Mouse (Mus musculus) liver, embryonic 11.5 days (tissue): ENCODE results near the gene Ptprm. TPM values are rescaled to one million over a fixed set of nuclear protein-coding genes. Genes with fewer than 3 reads are reported as not detected.

Source experiments
- ATAC-seq: fragments of 200-750 bp; cut with Nextera tagmentation; replicated peaks from 2 replicates; pipeline ENCODE4 v1.8.0; 2017; ENCODE audit warnings: moderate number of reproducible peaks, mild to moderate bottlenecking, moderate TSS enrichment, moderate library complexity; ENCODE audit not compliant: low FRiP score
- DNase-seq: peaks from one replicate; pipeline ENCODE4 v3.0.0-alpha.2; 2017; ENCODE audit warnings: low spot score
- H3K27ac ChIP-seq: fragments of 300-500 bp; sonication (generic); 2 replicates; pipeline ENCODE4 v1.5.1; 2014; ENCODE audit warnings: mild to moderate bottlenecking, low read depth, low read length, control low read depth
- H3K27me3 ChIP-seq: fragments of 300-500 bp; sonication (generic); replicated peaks from 2 replicates; pipeline ENCODE4 v1.6.1; 2014; ENCODE audit warnings: low read length, mixed read lengths; ENCODE audit not compliant: control insufficient read depth, insufficient read depth
- H3K36me3 ChIP-seq: fragments of 300-500 bp; sonication (generic); 2 replicates; pipeline ENCODE4 v1.6.1; 2014; ENCODE audit warnings: mild to moderate bottlenecking, low read length, moderate library complexity, mixed read lengths; ENCODE audit not compliant: control insufficient read depth, insufficient read depth
- H3K4me1 ChIP-seq: fragments of 300-500 bp; sonication (generic); replicated peaks from 2 replicates; pipeline ENCODE4 v1.6.1; 2014; ENCODE audit warnings: low read length, mixed read lengths; ENCODE audit not compliant: control insufficient read depth, insufficient read depth
- H3K4me2 ChIP-seq: fragments of 300-500 bp; sonication (generic); 2 replicates; pipeline ENCODE4 v1.6.1; 2014; ENCODE audit warnings: mild to moderate bottlenecking, control low read depth, moderate library complexity
- H3K4me3 ChIP-seq: fragments of 300-500 bp; sonication (generic); 2 replicates; pipeline ENCODE4 v1.5.1; 2014; ENCODE audit warnings: low read depth, low read length, control low read depth
- H3K9ac ChIP-seq: fragments of 300-500 bp; sonication (generic); 2 replicates; pipeline ENCODE4 v1.6.1; 2014; ENCODE audit warnings: low read depth, low read length, control low read depth
- H3K9me3 ChIP-seq: fragments of 300-500 bp; sonication (generic); 2 replicates; pipeline ENCODE4 v1.6.1; 2016; ENCODE audit warnings: low read length, inconsistent platforms, mixed read lengths; ENCODE audit not compliant: control insufficient read depth
- WGBS: fragments of 180-500 bp; shearing (Covaris S2); extraction: QIAGEN DNeasy Blood & Tissue Kit; methylation state at CpG from one replicate; pipeline ENCODE4 v1.1.7; 2014; 5-methylcytosine and 5-hydroxymethylcytosine counted together
- polyA plus RNA-seq: library from polyadenylated mRNA; unstranded; fragments of >200 nt; fragmentation: Nextera tagmentation; extraction: Ambion mirVana; gene quantifications from 2 replicates; pipeline ENCODE4 v1.2.1, GENCODE M21; 2014

Gene Ptprm
- polyA plus RNA-seq, 1 experiment from 2014 or later, result 5.7 TPM

DNA sequence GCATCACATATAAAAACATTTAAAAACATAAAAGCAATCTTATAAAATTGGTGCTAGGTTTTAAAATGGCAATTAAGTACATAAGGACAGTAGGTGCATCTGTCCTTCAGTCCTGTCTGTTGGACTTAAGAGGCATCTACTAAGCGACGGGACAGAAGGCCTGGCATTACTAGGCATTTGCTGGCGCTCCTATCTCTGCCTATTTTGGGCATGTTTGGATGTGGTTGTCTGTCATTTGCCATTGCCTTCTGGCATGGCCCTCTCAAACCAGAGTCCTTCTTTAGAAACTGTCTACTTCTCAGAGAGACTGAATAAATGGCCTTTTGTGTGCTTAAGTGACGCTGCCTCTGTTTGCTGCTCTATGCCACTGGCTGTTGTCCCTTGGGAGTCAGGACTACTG is 570.7 kb downstream of the Ptprm start:
- Histone ChIP-seq H3K4me1 (no peaks in the 10 kb centered on the region), H3K9me3 (no peaks in the 10 kb centered on the region), H3K27me3 (no peaks in the 10 kb centered on the region), H3K4me2 (no peak overlapping the region), H3K4me3 (no peak overlapping the region), H3K36me3 (no peaks in the 10 kb centered on the region), H3K9ac (no peak overlapping the region), H3K27ac (no peak overlapping the region)
- DNase-seq (no peak), ATAC-seq (no peak)
- WGBS, result 87% methylated on average over 4 of the region's 4 CpGs

DNA sequence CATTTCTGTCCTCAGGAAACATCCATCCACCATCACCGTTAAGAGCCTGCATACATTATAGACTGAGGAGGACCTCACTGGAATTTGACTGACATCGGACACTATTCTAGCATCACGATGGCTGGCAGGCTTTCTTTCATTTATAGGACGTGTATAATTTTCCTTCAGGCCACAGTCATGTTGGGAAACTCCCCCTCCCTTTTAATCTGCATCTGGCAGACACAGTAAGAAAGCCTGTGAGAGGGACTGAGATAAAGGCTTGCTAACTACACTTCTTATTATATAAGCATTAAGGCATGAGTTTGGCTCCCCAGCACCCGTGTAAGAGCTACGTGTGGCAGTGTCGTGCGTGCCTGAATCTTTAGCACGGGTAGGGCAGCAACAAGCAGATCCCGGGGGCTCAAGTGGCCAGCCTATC is 571.2 kb downstream of the Ptprm start:
- no peak overlapping the region for H3K4me2 ChIP-seq
- WGBS, result 71% methylated on average over 10 of the region's 10 CpGs
- ATAC-seq, result no peak
- H3K27me3 ChIP-seq, result no peaks in the 10 kb centered on the region
- H3K9me3 ChIP-seq, result no peaks in the 10 kb centered on the region
- no peak for DNase-seq
- no peak overlapping the region for H3K27ac ChIP-seq
- H3K36me3 ChIP-seq, result no peaks in the 10 kb centered on the region
- H3K4me1 ChIP-seq, result no peaks in the 10 kb centered on the region
- H3K4me3 ChIP-seq, result no peak overlapping the region
- no peak overlapping the region for H3K9ac ChIP-seq

GRCm38 (mm10) chr17:66781910-66782309 is 572.3 kb downstream of the Ptprm start:
- no peak overlapping the region for H3K27ac ChIP-seq
- H3K4me2 ChIP-seq, result no peak overlapping the region
- DNase-seq (no peak), ATAC-seq (no peak)
- no peaks in the 10 kb centered on the region for H3K9me3 ChIP-seq
- WGBS, result 85% methylated on average over 3 of the region's 3 CpGs
- no peaks in the 10 kb centered on the region for H3K27me3 ChIP-seq
- H3K4me3 ChIP-seq, result no peak overlapping the region
- no peaks in the 10 kb centered on the region for H3K36me3 ChIP-seq
- no peak overlapping the region for H3K9ac ChIP-seq
- H3K4me1 ChIP-seq, result no peaks in the 10 kb centered on the region

DNA sequence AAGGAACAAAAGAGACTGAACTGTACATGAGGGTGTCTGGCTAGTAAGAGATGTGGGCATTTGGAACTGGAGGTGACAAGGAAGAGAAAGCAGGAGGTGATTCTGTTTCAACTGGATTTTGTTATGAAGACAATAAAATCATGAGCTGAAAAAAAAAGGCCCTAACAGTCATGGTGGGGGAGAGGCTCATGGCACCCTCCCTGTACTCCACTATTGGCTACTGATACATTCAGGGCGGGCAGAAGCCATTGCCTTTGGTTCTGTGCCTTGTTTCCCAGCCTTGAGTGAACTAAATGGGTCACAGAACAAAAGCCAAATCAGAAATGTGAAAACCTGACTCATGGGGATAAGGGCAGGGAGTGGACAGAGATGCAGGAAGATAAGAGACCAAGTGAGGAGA is 575.2 kb downstream of the Ptprm start:
- DNase-seq (no peak), ATAC-seq (no peak)
- Histone ChIP-seq H3K36me3 (no peaks in the 10 kb centered on the region), H3K9me3 (no peaks in the 10 kb centered on the region), H3K27me3 (no peaks in the 10 kb centered on the region), H3K27ac (no peak overlapping the region), H3K4me3 (no peak overlapping the region), H3K9ac (no peak overlapping the region), H3K4me1 (no peaks in the 10 kb centered on the region), H3K4me2 (no peak overlapping the region)
- 74% methylated on average over 1 of the region's 1 CpGs for WGBS

DNA sequence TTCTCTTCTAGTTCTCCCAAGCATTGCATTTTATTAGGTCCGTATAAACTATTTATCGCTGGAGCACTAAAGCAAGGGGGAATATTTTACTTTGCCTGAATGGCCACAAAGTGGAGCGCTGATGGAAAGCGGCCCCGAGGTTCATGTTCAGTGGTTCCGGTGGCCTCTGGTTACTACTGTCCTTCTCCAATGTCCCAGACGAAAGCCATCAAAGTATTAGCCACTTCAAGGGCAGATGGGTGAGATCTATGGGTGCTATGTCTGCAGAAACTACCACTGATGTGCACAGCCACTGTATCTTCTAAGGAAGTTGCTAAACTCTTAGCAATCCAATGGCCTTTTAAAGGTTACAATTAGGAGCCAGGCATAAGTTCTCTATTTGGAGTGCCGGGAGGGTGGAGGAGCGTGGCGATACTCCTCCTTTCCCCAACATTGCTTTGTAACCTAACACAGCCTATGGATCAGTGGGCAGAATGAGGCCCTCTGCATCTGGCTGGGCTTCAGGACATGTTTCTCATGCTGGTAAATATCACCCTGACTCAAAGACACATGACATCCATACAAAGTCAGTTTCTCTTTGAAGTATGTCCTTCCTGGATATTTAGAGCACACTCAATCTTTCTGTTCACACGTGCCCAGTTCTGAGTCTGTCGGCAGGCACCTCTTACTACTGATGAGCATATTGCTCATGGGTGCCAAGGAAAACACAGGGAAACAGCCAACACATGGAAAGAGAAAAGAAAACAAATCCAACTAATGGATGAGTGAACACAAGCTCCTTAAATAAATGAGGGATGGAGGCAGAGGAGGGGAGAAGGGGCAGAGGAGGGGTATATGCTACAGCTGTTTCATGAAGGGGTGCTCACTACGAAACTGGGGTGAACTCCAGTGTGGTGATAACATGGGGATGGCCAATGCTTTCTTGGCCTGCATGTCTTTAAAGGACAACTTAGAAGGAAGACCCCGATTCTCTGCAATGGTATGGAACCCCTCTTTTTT is 584.6 kb downstream of the Ptprm start:
- Histone ChIP-seq H3K36me3 (no peaks in the 10 kb centered on the region), H3K4me1 (no peaks in the 10 kb centered on the region), H3K4me3 (no peak overlapping the region), H3K27ac (no peak overlapping the region), H3K4me2 (no peak overlapping the region), H3K9ac (no peak overlapping the region), H3K9me3 (no peaks in the 10 kb centered on the region), H3K27me3 (no peaks in the 10 kb centered on the region)
- no peak for DNase-seq
- 83% methylated on average over 14 of the region's 14 CpGs for WGBS
- no peak for ATAC-seq

DNA sequence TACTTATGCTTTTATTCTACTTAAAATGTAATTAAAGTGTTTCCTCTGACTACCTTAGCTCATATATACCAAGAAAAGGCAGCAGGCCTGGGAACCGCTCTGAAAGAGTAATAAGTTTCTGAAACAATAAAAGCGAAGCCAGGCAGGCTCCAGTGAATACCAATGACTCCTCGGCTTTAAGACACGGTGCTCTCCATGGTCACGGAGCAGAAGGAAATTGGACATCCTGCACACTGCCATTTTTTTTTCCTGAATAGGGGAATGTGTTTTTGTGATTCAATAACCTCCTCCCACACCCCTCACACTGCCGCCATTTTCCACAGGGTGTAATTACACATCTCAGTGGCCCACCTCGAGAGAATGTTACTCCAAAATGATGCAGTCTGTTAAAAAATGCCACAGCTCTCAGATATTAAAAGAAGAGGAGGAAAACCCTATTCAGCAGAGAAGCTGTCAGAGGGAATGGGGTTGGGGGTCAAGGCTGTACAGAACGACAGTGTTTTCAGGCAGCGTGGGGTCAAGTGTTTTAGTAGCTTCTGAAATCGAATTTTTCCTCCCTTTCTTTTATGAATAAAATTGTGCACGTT is 585.5 kb downstream of the Ptprm start:
- no peak overlapping the region for H3K4me3 ChIP-seq
- ATAC-seq, result no peak
- H3K36me3 ChIP-seq, result no peaks in the 10 kb centered on the region
- no peak for DNase-seq
- no peaks in the 10 kb centered on the region for H3K9me3 ChIP-seq
- no peak overlapping the region for H3K4me2 ChIP-seq
- H3K27me3 ChIP-seq, result no peaks in the 10 kb centered on the region
- H3K9ac ChIP-seq, result no peak overlapping the region
- 73% methylated on average over 11 of the region's 11 CpGs for WGBS
- no peaks in the 10 kb centered on the region for H3K4me1 ChIP-seq
- no peak overlapping the region for H3K27ac ChIP-seq

DNA sequence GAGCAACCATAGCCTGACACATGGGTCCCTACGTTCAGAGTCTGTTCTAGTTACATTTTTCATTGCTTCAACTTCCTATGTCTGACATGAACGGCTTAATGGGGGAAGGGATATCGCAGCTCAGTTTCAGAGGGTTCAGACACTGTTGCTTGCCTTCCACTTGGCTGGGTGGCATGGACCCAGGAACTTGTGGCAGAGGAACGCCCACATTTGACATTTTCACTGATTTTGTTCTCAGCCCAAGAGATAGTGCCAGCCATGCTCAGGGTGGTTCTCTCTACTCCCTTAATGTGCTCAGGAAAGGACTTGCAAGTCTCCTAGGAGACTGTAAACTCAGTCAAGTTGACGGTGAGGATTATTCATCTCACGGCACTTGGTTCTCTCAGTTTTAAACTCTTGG is 588.1 kb downstream of the Ptprm start:
- Histone ChIP-seq H3K9ac (no peak overlapping the region), H3K36me3 (no peaks in the 10 kb centered on the region), H3K27me3 (no peaks in the 10 kb centered on the region), H3K4me2 (no peak overlapping the region), H3K4me1 (no peaks in the 10 kb centered on the region), H3K9me3 (no peaks in the 10 kb centered on the region), H3K4me3 (no peak overlapping the region), H3K27ac (no peak overlapping the region)
- ATAC-seq (no peak), DNase-seq (no peak)
- whole genome bisulfite sequencing, result 73% methylated on average over 6 of the region's 6 CpGs

DNA sequence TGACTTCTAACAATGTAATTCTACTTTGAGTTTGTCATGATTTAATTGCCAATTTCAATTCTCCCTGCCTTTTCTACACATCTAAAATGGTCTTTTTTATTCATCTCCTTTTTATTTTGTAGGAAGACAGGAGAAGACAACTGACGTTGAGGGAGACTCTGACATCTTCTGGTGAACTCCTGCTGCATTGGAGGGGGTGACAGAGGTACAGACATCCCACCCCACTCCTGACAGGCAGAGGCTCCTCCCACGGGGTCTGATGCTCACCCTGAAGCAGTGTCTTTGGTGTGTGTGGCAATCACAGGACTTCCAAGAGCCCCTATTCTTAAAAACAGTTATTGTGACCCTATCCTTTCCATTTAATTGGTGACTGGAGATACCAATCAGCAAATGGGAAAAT is 589.8 kb downstream of the Ptprm start:
- ATAC-seq (no peak), DNase-seq (no peak)
- no peak overlapping the region for H3K4me3 ChIP-seq
- no peaks in the 10 kb centered on the region; the same call in 1 of the 2 replicates for H3K36me3 ChIP-seq
- WGBS, result 68% methylated on average over 2 of the region's 2 CpGs
- no peak overlapping the region for H3K4me2 ChIP-seq
- no peak overlapping the region for H3K9ac ChIP-seq
- no peak overlapping the region for H3K27ac ChIP-seq
- H3K4me1 ChIP-seq, result no peaks in the 10 kb centered on the region
- H3K27me3 ChIP-seq, result no peaks in the 10 kb centered on the region
- no peaks in the 10 kb centered on the region for H3K9me3 ChIP-seq

DNA sequence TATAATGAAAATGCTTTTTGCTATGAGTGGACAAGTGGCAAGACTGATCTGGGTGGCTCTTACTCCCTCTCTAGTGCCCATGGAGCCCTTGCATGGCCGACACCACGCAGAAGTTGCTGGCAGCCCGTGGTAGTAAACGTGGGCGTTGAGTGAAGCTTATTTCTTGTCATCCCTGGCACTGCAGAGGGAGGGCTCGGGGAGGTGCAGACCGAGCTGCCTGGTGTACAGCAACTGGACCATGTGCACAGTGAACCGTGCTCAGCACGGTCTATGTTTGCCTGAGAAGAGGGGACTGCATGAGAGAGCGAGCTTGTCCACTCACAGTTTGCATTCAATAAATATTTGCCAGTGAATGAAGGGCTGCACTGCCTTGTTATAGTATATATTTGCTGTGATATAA is 591.5 kb downstream of the Ptprm start:
- H3K27ac ChIP-seq, result no peak overlapping the region
- H3K4me3 ChIP-seq, result no peak overlapping the region
- no peaks in the 10 kb centered on the region; the same call in 1 of the 2 replicates for H3K36me3 ChIP-seq
- no peaks in the 10 kb centered on the region for H3K27me3 ChIP-seq
- H3K9me3 ChIP-seq, result no peaks in the 10 kb centered on the region
- H3K9ac ChIP-seq, result no peak overlapping the region
- WGBS, result 91% methylated on average over 10 of the region's 10 CpGs
- no peak overlapping the region for H3K4me2 ChIP-seq
- DNase-seq (no peak), ATAC-seq (no peak)
- H3K4me1 ChIP-seq, result no peaks in the 10 kb centered on the region
